Mouse (Mus musculus) kidney, embryonic 15.5 days (tissue): ENCODE measurements around the gene Clip1. TPM values are rescaled to one million over a fixed set of nuclear protein-coding genes. Genes with fewer than 3 reads are reported as not detected.

Experiments
- polyA plus RNA-seq: library from polyadenylated mRNA; unstranded; fragments of >200 nt; fragmentation: Nextera tagmentation; extraction: Ambion mirVana; gene quantifications from 2 replicates; pipeline ENCODE4 v1.2.1, GENCODE M21; 2015

The Clip1 gene
- polyA plus RNA-seq, 1 experiment from 2014 or later: 34.1 TPM

Other genes starting within 250 kb of the Clip1 start
- gene Lrrc43, start 195.3 kb downstream of the Clip1 start, polyA plus RNA-seq: not detected in 2 replicates
- not detected in 2 replicates for gene Il31, start 195.1 kb downstream of the Clip1 start, polyA plus RNA-seq
- gene B3gnt4, start 174.2 kb downstream of the Clip1 start, polyA plus RNA-seq: 0.22 TPM in 1 of 2 replicates, not detected in the other
- 114 and 121 TPM in 2 replicates for gene Diablo, start 160.4 kb downstream of the Clip1 start, polyA plus RNA-seq
- gene Gm49027, start 159.1 kb downstream of the Clip1 start, polyA plus RNA-seq: 1.2 and 2.6 TPM in 2 replicates
- 28.9 and 29.7 TPM in 2 replicates for gene Vps33a, start 111.6 kb downstream of the Clip1 start, polyA plus RNA-seq
- gene Zcchc8, start 36.5 kb upstream of the Clip1 start, polyA plus RNA-seq: 82.7 and 83.5 TPM in 2 replicates
- 122 and 124 TPM in 2 replicates for gene Rsrc2, start 64.8 kb upstream of the Clip1 start, polyA plus RNA-seq
- 33.0 and 34.1 TPM in 2 replicates for gene Kntc1, start 65.1 kb upstream of the Clip1 start, polyA plus RNA-seq
- gene Hcar2, start 180.9 kb upstream of the Clip1 start, polyA plus RNA-seq: 0.10 TPM in 1 of 2 replicates, not detected in the other
- gene Hcar1, start 195.4 kb upstream of the Clip1 start, polyA plus RNA-seq: 2.0 TPM in 2 replicates
- gene Denr, start 222.6 kb upstream of the Clip1 start, polyA plus RNA-seq: 145 and 164 TPM in 2 replicates
- gene Gm43518, start 242.8 kb upstream of the Clip1 start, polyA plus RNA-seq: 1.7 and 2.9 TPM in 2 replicates
- gene Ccdc62, start 246.1 kb upstream of the Clip1 start, polyA plus RNA-seq: 6.0 and 6.9 TPM in 2 replicates